Mouse (Mus musculus) gastrocnemius, postnatal 14 days (tissue): ENCODE data around the gene Slc27a1. TPM values are rescaled to one million over a fixed set of nuclear protein-coding genes. Genes with fewer than 3 reads are reported as not detected.
A peak's percentile ranks its signal among the peaks of the same experiment; 100 is the strongest.

ENCODE experiments used
- DNase-seq: peaks from one replicate; pipeline ENCODE4 v3.0.0; 2021; ENCODE audit warnings: mixed read lengths
- intact Hi-C: fragments of 180-260 bp; cut with DNase I; formaldehyde crosslinking; loops from one replicate; pipeline ENCODE4 v1.15.1; 2025; ENCODE audit warnings: low total_unique reads
- total RNA-seq, 2 experiments: library from RNA; stranded (reverse); gene quantifications; 2 replicates each; pipeline ENCODE4 v1.2.3; 2021

Slc27a1 gene
- total RNA-seq, 2 experiments from 2014 or later, result 29.9 to 50.8 TPM

GRCm38 (mm10) chr8:71552770-71553169, 15.9 kb upstream of the Slc27a1 start:
- intact Hi-C loops, result no loop called here
- DNase-seq, result no peak

- no peak for DNase-seq
- intact Hi-C loops, result no loop called here
Observed at GRCm38 (mm10) chr8:71554001-71554400, 14.7 kb upstream of the Slc27a1 start.

- intact Hi-C loops, result no loop called here
Observed at GRCm38 (mm10) chr8:71554644-71555043, 14.0 kb upstream of the Slc27a1 start.

GRCm38 (mm10) chr8:71558071-71558957, 10.4 kb upstream of the Slc27a1 start, which contains the start of gene Tmem221:
Gene Tmem221 (minus strand): TSS chr8:71558871.
- no peak for DNase-seq
- intact Hi-C loops, result no loop called here

More at GRCm38 (mm10) chr8:71554644-71555043, 14.0 kb upstream of the Slc27a1 start:
- DNase-seq, result no peak

- DNase-seq, result peak; percentile 56
- intact Hi-C loops, result no loop called here
Observed at GRCm38 (mm10) chr8:71558958-71559690, 9.6 kb upstream of the Slc27a1 start.

GRCm38 (mm10) chr8:71560071-71560470, 8.6 kb upstream of the Slc27a1 start:
- intact Hi-C loops, result no loop called here

GRCm38 (mm10) chr8:71560765-71561164, 7.9 kb upstream of the Slc27a1 start:
- intact Hi-C loops, result no loop called here
- DNase-seq, result no peak

More at GRCm38 (mm10) chr8:71560071-71560470, 8.6 kb upstream of the Slc27a1 start:
- DNase-seq, result no peak

- no peak for DNase-seq
- intact Hi-C loops, result no loop called here
Observed at GRCm38 (mm10) chr8:71561401-71561800, 7.3 kb upstream of the Slc27a1 start.

GRCm38 (mm10) chr8:71562751-71563150, 5.9 kb upstream of the Slc27a1 start:
- intact Hi-C loops, result loop anchor here (2.0 kb wide), 1 partner anchor 34 kb away; the partner anchor contains the start of gene Fam129c
- DNase-seq, result peak; percentile 85

- intact Hi-C loops, result loop anchor here (2.0 kb wide), 2 partner anchors 33 to 97 kb away; partner anchors contain the start of gene Fam129c
- DNase-seq, result no peak
Observed at GRCm38 (mm10) chr8:71563992-71564391, 4.7 kb upstream of the Slc27a1 start.

- intact Hi-C loops, result no loop called here
- DNase-seq, result no peak
Observed at GRCm38 (mm10) chr8:71566501-71566900, 2.2 kb upstream of the Slc27a1 start, which contains the start of gene Nxnl1. Gene Nxnl1 (minus strand): TSS chr8:71566601.

GRCm38 (mm10) chr8:71567587-71567986, 1.1 kb upstream of the Slc27a1 start:
- intact Hi-C loops, result no loop called here

GRCm38 (mm10) chr8:71568941-71569340, 259 bp downstream of the Slc27a1 start:
- intact Hi-C loops, result no loop called here
- no peak for DNase-seq

More at GRCm38 (mm10) chr8:71567587-71567986, 1.1 kb upstream of the Slc27a1 start:
- DNase-seq, result no peak

GRCm38 (mm10) chr8:71569366-71570290, 946 bp downstream of the Slc27a1 start:
- DNase-seq, result peak; percentile 80
- intact Hi-C loops, result no loop called here

GRCm38 (mm10) chr8:71570291-71570954, 1.7 kb downstream of the Slc27a1 start:
- intact Hi-C loops, result no loop called here
- DNase-seq, result peak; percentile 87

- intact Hi-C loops, result no loop called here
- no peak for DNase-seq
Observed at GRCm38 (mm10) chr8:71572077-71572476, 3.4 kb downstream of the Slc27a1 start.

- DNase-seq, result peak; percentile 72
- intact Hi-C loops, result no loop called here
Observed at GRCm38 (mm10) chr8:71572847-71573633, 4.4 kb downstream of the Slc27a1 start.

- DNase-seq, result no peak
Observed at GRCm38 (mm10) chr8:71574426-71574825, 5.7 kb downstream of the Slc27a1 start.

More at GRCm38 (mm10) chr8:71574426-71574825, 5.7 kb downstream of the Slc27a1 start:
- intact Hi-C loops, result no loop called here
